Mouse (Mus musculus): Measurements from ENCODE around the gene Olfr635.

DNA sequence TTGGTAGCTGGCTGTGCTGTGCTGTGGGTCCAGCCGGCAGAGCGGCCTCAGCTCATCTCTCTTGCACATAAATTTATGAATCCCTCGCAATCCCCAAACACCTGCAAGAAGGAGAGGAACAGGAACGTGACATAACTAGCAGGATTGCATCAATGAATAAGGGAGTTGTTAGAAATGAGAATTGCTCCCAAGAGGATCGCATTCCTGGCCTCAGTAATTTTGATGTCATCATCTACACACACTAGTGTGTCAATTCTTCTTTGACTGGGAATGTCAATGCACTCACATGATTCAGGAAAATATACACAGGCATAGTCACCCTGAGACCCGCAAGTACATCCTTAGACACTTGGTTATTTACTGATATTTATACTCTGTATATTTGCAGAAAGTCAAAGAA lies 54.5 kb downstream of the Olfr635 start, which contains the start of gene Olfr640:
- no peak for TF ChIP-seq POLR2AphosphoS5 (IDR thresholded peaks at IDR 0.05; ENCODE audit: insufficient replicate concordance, low read depth, low read length)
- no peak for TF ChIP-seq CTCF (IDR thresholded peaks at IDR 0.05; ENCODE audit: low read depth, low read length)
- TF ChIP-seq TAL1 (conservative IDR thresholded peaks at IDR 0.05; ENCODE audit: low read depth, low read length): no peak
- TF ChIP-seq GATA1 (IDR thresholded peaks at IDR 0.05; ENCODE audit: borderline replicate concordance, low read length): no peak

Measured in G1E (cell line).